Mouse (Mus musculus): ENCODE results near the gene Zbtb20.

DNA sequence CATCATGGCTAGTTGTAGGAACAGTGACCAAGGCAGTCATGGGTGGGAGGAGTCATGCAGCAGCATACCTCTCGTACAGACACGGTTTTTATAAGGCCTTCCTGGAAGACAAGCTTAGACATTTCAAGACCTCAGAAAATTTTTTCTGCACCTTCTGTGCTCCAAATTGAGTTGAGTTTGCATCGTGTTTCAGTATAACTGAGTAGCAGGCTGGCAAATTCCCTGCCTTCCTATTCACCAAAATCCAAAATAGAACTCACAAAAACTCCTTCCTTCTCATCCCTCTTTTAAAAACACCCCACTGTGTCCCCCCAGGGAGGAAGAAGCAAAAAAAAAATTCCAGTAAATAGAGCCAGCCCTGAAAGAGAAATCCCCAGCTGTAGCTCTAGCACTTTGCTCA is 606.4 kb downstream of the Zbtb20 start:
- TF ChIP-seq CTCF (IDR thresholded peaks at IDR 0.05; ENCODE audit: low read depth, low read length) (no peak), POLR2AphosphoS5 (IDR thresholded peaks at IDR 0.05; ENCODE audit: insufficient replicate concordance, low read depth, low read length) (no peak), TAL1 (conservative IDR thresholded peaks at IDR 0.05; ENCODE audit: low read depth, low read length) (no peak)

Measured in G1E (cell line).